Mouse (Mus musculus): Measurements from ENCODE around the gene Cog1. TPM values are rescaled to one million over a fixed set of nuclear protein-coding genes. Genes with fewer than 3 reads are reported as not detected.
A peak's percentile ranks its signal among the peaks of the same experiment; 100 is the strongest.

Cog1 gene
- polyA plus RNA-seq, 1 experiment from 2014 or later, result 24.9 TPM

DNA sequence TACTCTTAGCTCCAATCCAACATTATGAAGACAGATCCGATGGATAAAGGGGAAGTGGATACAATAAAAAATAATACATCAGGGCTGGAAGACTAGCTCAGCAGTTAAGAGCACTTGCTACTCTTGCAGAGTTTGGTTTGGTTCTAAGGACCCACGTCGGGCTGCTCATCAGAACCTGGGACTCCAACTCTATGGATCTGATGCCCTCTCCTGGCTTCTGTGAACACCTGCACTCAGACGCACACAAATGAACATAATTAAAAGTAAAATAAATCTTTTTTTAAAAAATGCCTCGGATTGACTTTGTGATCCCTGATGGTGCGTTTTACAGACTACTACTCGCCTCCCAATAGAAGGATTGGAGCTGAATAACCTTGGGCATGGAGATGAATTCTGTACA lies 18.3 kb upstream of the Cog1 start:
- Histone ChIP-seq H3K27me3 (replicated peaks; ENCODE audit: control insufficient read depth, insufficient read depth, low read length) (peaks cover 2% of the 10 kb centered on the region; the same call in 1 of the 2 replicates), H3K9me3 (ENCODE audit: control insufficient read depth, low read length) (no peaks in the 10 kb centered on the region), H3K9ac (ENCODE audit: low read depth, low read length) (no peak overlapping the region), H3K4me1 (ENCODE audit: control insufficient read depth, insufficient read depth, low read length) (peaks cover 4% of the 10 kb centered on the region; the same call in 1 of the 2 replicates), H3K27ac (ENCODE audit: low read length) (no peak overlapping the region), H3K36me3 (ENCODE audit: control insufficient read depth, insufficient read depth, low read length) (no peaks in the 10 kb centered on the region), H3K4me3 (ENCODE audit: low read length) (no peak overlapping the region), H3K4me2 (ENCODE audit: low read depth, low read length) (no peak overlapping the region)
- ATAC-seq, result no peak
- WGBS, result 59% methylated on average over 7 of the region's 7 CpGs

DNA sequence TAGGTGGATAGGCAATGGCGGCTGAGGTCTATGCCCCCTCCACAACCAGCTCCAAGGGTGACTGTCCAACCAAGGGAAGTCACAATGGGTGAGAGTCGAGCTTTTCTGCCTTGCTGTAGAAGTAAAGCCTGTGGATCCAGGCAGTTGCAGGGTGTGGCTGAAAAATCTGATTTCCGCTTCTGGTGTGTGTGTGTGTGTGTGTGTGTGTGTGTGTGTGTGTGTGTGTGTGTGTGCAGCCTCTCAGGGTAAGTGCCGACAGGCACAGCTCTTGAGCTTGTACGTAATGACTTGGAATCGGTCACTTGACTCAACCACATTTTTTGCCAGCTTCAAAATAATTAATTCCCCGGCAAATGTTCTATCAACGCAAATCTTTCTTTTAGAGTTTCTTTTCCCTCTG lies 17.7 kb upstream of the Cog1 start:
- Histone ChIP-seq H3K4me2 (ENCODE audit: low read depth, low read length) (peak overlapping the region; percentile 35), H3K27ac (ENCODE audit: low read length) (0 out of 2 replicates have a peak overlapping the region, but pooled peaks have one; percentile 46), H3K9me3 (ENCODE audit: control insufficient read depth, low read length) (no peaks in the 10 kb centered on the region), H3K4me3 (ENCODE audit: low read length) (peak overlapping the region; percentile 7; the same call in 1 of the 2 replicates), H3K36me3 (ENCODE audit: control insufficient read depth, insufficient read depth, low read length) (no peaks in the 10 kb centered on the region), H3K9ac (ENCODE audit: low read depth, low read length) (peak overlapping the region; percentile 43; the same call in 1 of the 2 replicates), H3K27me3 (replicated peaks; ENCODE audit: control insufficient read depth, insufficient read depth, low read length) (peaks cover 2% of the 10 kb centered on the region; the same call in 1 of the 2 replicates), H3K4me1 (ENCODE audit: control insufficient read depth, insufficient read depth, low read length) (peaks cover 4% of the 10 kb centered on the region; the same call in 1 of the 2 replicates)
- WGBS, result 63% methylated on average over 8 of the region's 8 CpGs
- ATAC-seq, result peak; percentile 66

DNA sequence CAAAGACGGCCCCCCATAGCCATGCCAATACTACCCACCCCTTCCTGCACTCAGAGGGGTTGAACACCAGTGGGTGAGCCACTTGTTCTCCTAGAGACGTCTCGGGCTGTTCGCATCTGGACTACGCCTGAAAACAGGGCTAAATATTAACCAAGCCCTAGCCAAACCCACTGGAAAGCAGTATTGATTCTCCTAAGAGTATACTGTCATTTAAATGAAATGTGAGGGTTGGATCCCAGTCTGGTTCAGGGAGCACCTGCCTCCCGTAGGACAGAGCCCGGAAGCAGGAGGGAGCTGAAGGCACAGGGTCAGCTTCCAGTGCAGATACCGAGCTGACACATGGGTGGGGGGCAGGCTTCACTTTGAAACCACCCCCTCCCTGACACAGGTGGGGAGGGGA lies 17.1 kb upstream of the Cog1 start:
- peak overlapping the region; percentile 7; the same call in 1 of the 2 replicates for H3K4me3 ChIP-seq (ENCODE audit: low read length)
- H3K27ac ChIP-seq (ENCODE audit: low read length), result peak overlapping the region; percentile 46
- no peaks in the 10 kb centered on the region for H3K36me3 ChIP-seq (ENCODE audit: control insufficient read depth, insufficient read depth, low read length)
- ATAC-seq, result peak; percentile 89
- peak overlapping the region; percentile 6; the same call in 1 of the 2 replicates for H3K9ac ChIP-seq (ENCODE audit: low read depth, low read length)
- H3K4me2 ChIP-seq (ENCODE audit: low read depth, low read length), result peak overlapping the region; percentile 35
- H3K4me1 ChIP-seq (ENCODE audit: control insufficient read depth, insufficient read depth, low read length), result peaks cover 4% of the 10 kb centered on the region; the same call in 1 of the 2 replicates
- H3K9me3 ChIP-seq (ENCODE audit: control insufficient read depth, low read length), result no peaks in the 10 kb centered on the region
- peaks cover 2% of the 10 kb centered on the region; the same call in 1 of the 2 replicates for H3K27me3 ChIP-seq (replicated peaks; ENCODE audit: control insufficient read depth, insufficient read depth, low read length)
- WGBS, result 52% methylated on average over 8 of the region's 8 CpGs

DNA sequence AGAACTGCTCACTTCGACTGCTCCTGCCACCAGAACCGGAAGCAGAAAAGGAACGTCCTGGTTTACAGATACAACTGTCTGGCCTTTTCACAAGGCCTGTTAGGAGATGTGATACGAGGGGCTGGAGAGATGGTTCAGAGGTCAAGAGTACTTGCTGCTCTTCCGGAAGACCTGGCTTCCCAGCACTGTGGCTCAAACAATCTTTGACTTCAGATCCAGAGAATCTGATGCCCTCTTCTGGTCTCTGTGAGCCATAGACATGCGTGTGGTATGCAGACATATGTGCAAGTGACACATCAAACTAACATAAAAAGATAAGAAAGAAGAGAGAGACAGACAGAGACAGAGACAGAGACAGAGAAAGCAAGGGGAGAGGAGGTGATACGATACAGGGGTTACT lies 16.7 kb upstream of the Cog1 start:
- H3K9ac ChIP-seq (ENCODE audit: low read depth, low read length), result 0 out of 2 replicates have a peak overlapping the region, but pooled peaks have one; percentile 6
- no peaks in the 10 kb centered on the region for H3K9me3 ChIP-seq (ENCODE audit: control insufficient read depth, low read length)
- H3K27me3 ChIP-seq (replicated peaks; ENCODE audit: control insufficient read depth, insufficient read depth, low read length), result peaks cover 2% of the 10 kb centered on the region; the same call in 1 of the 2 replicates
- peak overlapping the region; percentile 46 for H3K27ac ChIP-seq (ENCODE audit: low read length)
- peak; percentile 49 for ATAC-seq
- no peaks in the 10 kb centered on the region for H3K36me3 ChIP-seq (ENCODE audit: control insufficient read depth, insufficient read depth, low read length)
- H3K4me1 ChIP-seq (ENCODE audit: control insufficient read depth, insufficient read depth, low read length), result peaks cover 4% of the 10 kb centered on the region; the same call in 1 of the 2 replicates
- H3K4me3 ChIP-seq (ENCODE audit: low read length), result no peak overlapping the region
- H3K4me2 ChIP-seq (ENCODE audit: low read depth, low read length), result peak overlapping the region; percentile 35
- 64% methylated on average over 7 of the region's 7 CpGs for WGBS

GRCm38 (mm10) chr11:113633398-113633797 lies 15.6 kb upstream of the Cog1 start:
- no peak for ATAC-seq
- 93% methylated on average over 5 of the region's 5 CpGs for WGBS

GRCm38 (mm10) chr11:113634699-113635121 lies 14.3 kb upstream of the Cog1 start:
- Histone ChIP-seq H3K4me3 (ENCODE audit: low read length) (no peak overlapping the region), H3K9me3 (ENCODE audit: control insufficient read depth, low read length) (no peaks in the 10 kb centered on the region), H3K27me3 (replicated peaks; ENCODE audit: control insufficient read depth, insufficient read depth, low read length) (no peaks in the 10 kb centered on the region), H3K36me3 (ENCODE audit: control insufficient read depth, insufficient read depth, low read length) (no peaks in the 10 kb centered on the region), H3K27ac (ENCODE audit: low read length) (no peak overlapping the region), H3K4me2 (ENCODE audit: low read depth, low read length) (no peak overlapping the region), H3K4me1 (ENCODE audit: control insufficient read depth, insufficient read depth, low read length) (peaks cover 4% of the 10 kb centered on the region; the same call in 1 of the 2 replicates), H3K9ac (ENCODE audit: low read depth, low read length) (no peak overlapping the region)
- WGBS, result 75% methylated on average over 10 of the region's 10 CpGs
- no peak for ATAC-seq

More at GRCm38 (mm10) chr11:113633398-113633797, 15.6 kb upstream of the Cog1 start:
- Histone ChIP-seq H3K27me3 (replicated peaks; ENCODE audit: control insufficient read depth, insufficient read depth, low read length) (peaks cover 2% of the 10 kb centered on the region; the same call in 1 of the 2 replicates), H3K9ac (ENCODE audit: low read depth, low read length) (no peak overlapping the region), H3K36me3 (ENCODE audit: control insufficient read depth, insufficient read depth, low read length) (no peaks in the 10 kb centered on the region), H3K4me3 (ENCODE audit: low read length) (no peak overlapping the region), H3K4me2 (ENCODE audit: low read depth, low read length) (no peak overlapping the region), H3K27ac (ENCODE audit: low read length) (no peak overlapping the region), H3K4me1 (ENCODE audit: control insufficient read depth, insufficient read depth, low read length) (peaks cover 4% of the 10 kb centered on the region; the same call in 1 of the 2 replicates), H3K9me3 (ENCODE audit: control insufficient read depth, low read length) (no peaks in the 10 kb centered on the region)

- H3K27ac ChIP-seq (ENCODE audit: low read length), result no peak overlapping the region
- no peaks in the 10 kb centered on the region for H3K27me3 ChIP-seq (replicated peaks; ENCODE audit: control insufficient read depth, insufficient read depth, low read length)
- no peaks in the 10 kb centered on the region for H3K4me1 ChIP-seq (ENCODE audit: control insufficient read depth, insufficient read depth, low read length)
- no peak overlapping the region for H3K4me3 ChIP-seq (ENCODE audit: low read length)
- WGBS, result 90% methylated on average over 12 of the region's 12 CpGs
- 0 out of 2 replicates have a peak, but pooled peaks have one; percentile 31 for ATAC-seq
- no peak overlapping the region for H3K4me2 ChIP-seq (ENCODE audit: low read depth, low read length)
- no peaks in the 10 kb centered on the region for H3K36me3 ChIP-seq (ENCODE audit: control insufficient read depth, insufficient read depth, low read length)
- H3K9ac ChIP-seq (ENCODE audit: low read depth, low read length), result no peak overlapping the region
- no peaks in the 10 kb centered on the region for H3K9me3 ChIP-seq (ENCODE audit: control insufficient read depth, low read length)
Measured at GRCm38 (mm10) chr11:113638680-113639079, 10.3 kb upstream of the Cog1 start.

- no peak for ATAC-seq
- 85% methylated on average over 3 of the region's 3 CpGs for WGBS
- H3K27ac ChIP-seq (ENCODE audit: low read length), result no peak overlapping the region
- no peaks in the 10 kb centered on the region for H3K27me3 ChIP-seq (replicated peaks; ENCODE audit: control insufficient read depth, insufficient read depth, low read length)
- H3K9me3 ChIP-seq (ENCODE audit: control insufficient read depth, low read length), result no peaks in the 10 kb centered on the region
- no peak overlapping the region for H3K4me2 ChIP-seq (ENCODE audit: low read depth, low read length)
- peaks cover 2% of the 10 kb centered on the region; the same call in 1 of the 2 replicates for H3K4me1 ChIP-seq (ENCODE audit: control insufficient read depth, insufficient read depth, low read length)
- no peaks in the 10 kb centered on the region for H3K36me3 ChIP-seq (ENCODE audit: control insufficient read depth, insufficient read depth, low read length)
- no peak overlapping the region for H3K4me3 ChIP-seq (ENCODE audit: low read length)
- no peak overlapping the region for H3K9ac ChIP-seq (ENCODE audit: low read depth, low read length)
Measured at GRCm38 (mm10) chr11:113645181-113645580, 3.8 kb upstream of the Cog1 start.

DNA sequence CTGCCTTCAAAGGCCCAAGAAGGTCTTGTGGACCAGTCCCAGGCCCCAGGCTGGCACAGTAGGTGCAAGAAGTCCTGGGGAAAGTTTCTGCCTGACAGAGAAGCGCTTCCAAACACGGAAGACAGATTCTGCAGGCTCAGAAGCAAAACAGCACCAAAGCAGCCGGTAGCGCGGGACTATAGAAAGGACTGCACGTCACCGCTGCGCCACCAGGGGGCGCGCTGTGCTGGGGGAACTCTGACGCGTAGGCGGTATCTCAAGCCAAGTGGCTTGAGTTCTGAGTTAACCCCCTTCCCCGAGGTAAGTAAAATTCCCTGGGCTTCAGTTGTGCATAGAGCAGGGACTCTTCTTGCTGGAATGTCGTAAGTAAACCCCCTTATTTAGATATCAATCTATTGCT lies 817 bp upstream of the Cog1 start:
- 3% methylated on average over 15 of the region's 15 CpGs for WGBS
- Histone ChIP-seq H3K36me3 (ENCODE audit: control insufficient read depth, insufficient read depth, low read length) (peaks cover 8% of the 10 kb centered on the region; the same call in 1 of the 2 replicates), H3K4me3 (ENCODE audit: low read length) (no peak overlapping the region), H3K4me2 (ENCODE audit: low read depth, low read length) (peak overlapping the region; percentile 21; the same call in 1 of the 2 replicates), H3K9ac (ENCODE audit: low read depth, low read length) (no peak overlapping the region), H3K4me1 (ENCODE audit: control insufficient read depth, insufficient read depth, low read length) (peaks cover 10% of the 10 kb centered on the region), H3K27me3 (replicated peaks; ENCODE audit: control insufficient read depth, insufficient read depth, low read length) (no peaks in the 10 kb centered on the region), H3K9me3 (ENCODE audit: control insufficient read depth, low read length) (no peaks in the 10 kb centered on the region), H3K27ac (ENCODE audit: low read length) (no peak overlapping the region)
- 0 out of 2 replicates have a peak, but pooled peaks have one; percentile 10 for ATAC-seq
